Comparison of ENCODE assay signal across 9 mouse cellular contexts in genomic region chr7:3302556-3303275, GRCm38 (mm10). TPM values are rescaled to one million over a fixed set of nuclear protein-coding genes. Genes with fewer than 3 reads are reported as not detected.
DNase-seq lines count a peak whose midpoint lies in the region; ATAC-seq and TF ChIP-seq lines count a peak whose summit lies in the region.
"Had no signal": no experiment of that assay in that cellular context is flagged by ENCODE, and none has a peak within 500 bp of the region (broad histone marks: within the 10 kb centered on the region; RNA-seq: fewer than 3 reads in every experiment).

No protein-coding gene starts in this region.

- no peak; the same call in 1 of the 2 replicates for TF ChIP-seq POLR2A in heart, adult 2 months (IDR thresholded peaks at IDR 0.05; ENCODE audit: insufficient read depth, low read depth, low read length)

- DNase-seq in frontal cortex, postnatal 36 days (ENCODE audit: low spot score in 2 of 2): peak; percentile 30 to 54
- DNase-seq in frontal cortex, postnatal 14 days (ENCODE audit: low spot score in 2 of 2): no peak
- DNase-seq in cerebellum, adult 18-20 months: peak; percentile 47 to 54
- peak; percentile 43 to 63 for DNase-seq in heart, adult 2 months
- DNase-seq in spleen, adult 18-20 months: no peak
- DNase-seq in right cerebral cortex, postnatal 10 days (ENCODE audit: low spot score in 2 of 2): no peak

- H3K4me3 ChIP-seq in heart, adult 2 months: peak overlapping the region; percentile 52
- peak overlapping the region; percentile 33 for H3K4me3 ChIP-seq in limb, embryonic 15.5 days
- H3K4me3 ChIP-seq in neural tube, embryonic 12.5 days: peak overlapping the region; percentile 31

- intact Hi-C loops in heart, adult 2 months (cut with DNase I): loop anchor here (1.0 to 5.0 kb wide), 2 partner anchors 40 to 79 kb away; no protein-coding TSS in a partner anchor

- peak overlapping the region; percentile 76 for H3K9ac ChIP-seq in heart, adult 2 months (ENCODE audit: low read depth, low read length)
- no peak overlapping the region for H3K9ac ChIP-seq in limb, embryonic 15.5 days
- peak overlapping the region; percentile 27; the same call in 1 of the 2 replicates for H3K9ac ChIP-seq in neural tube, embryonic 12.5 days

- under 1% methylated on average over 16 of the region's 16 CpGs for WGBS in heart, adult 2 months
- WGBS in limb, embryonic 15.5 days: 5% methylated on average over 16 of the region's 16 CpGs
- WGBS in neural tube, embryonic 12.5 days: 3% methylated on average over 16 of the region's 16 CpGs

- TF ChIP-seq CTCF in heart, adult 2 months (IDR thresholded peaks at IDR 0.05): peak; percentile 86

- H3K36me3 ChIP-seq in heart, adult 2 months (ENCODE audit: control insufficient read depth, insufficient read depth, low read length): peaks cover 23% of the 10 kb centered on the region
- peaks cover 23% of the 10 kb centered on the region for H3K36me3 ChIP-seq in limb, embryonic 15.5 days
- H3K36me3 ChIP-seq in neural tube, embryonic 12.5 days: peaks cover 11% of the 10 kb centered on the region; the same call in 1 of the 2 replicates

- H3K27me3 ChIP-seq in heart, adult 2 months (ENCODE audit: control insufficient read depth, insufficient read depth, low read length): peaks cover 3% of the 10 kb centered on the region; the same call in 1 of the 2 replicates
- peaks cover 55% of the 10 kb centered on the region for H3K27me3 ChIP-seq in limb, embryonic 15.5 days
- H3K27me3 ChIP-seq in neural tube, embryonic 12.5 days (replicated peaks): peaks cover 45% of the 10 kb centered on the region

- TF ChIP-seq EP300 in heart, adult 2 months (IDR thresholded peaks at IDR 0.05; ENCODE audit: insufficient read depth, low read depth, low read length): no peak

- H3K79me2 ChIP-seq in heart, adult 2 months (replicated peaks; ENCODE audit: control insufficient read depth, insufficient read depth, low read length): no peaks in the 10 kb centered on the region

- H3K27ac ChIP-seq in heart, adult 2 months: peak overlapping the region; percentile 71
- no peak overlapping the region for H3K27ac ChIP-seq in limb, embryonic 15.5 days
- H3K27ac ChIP-seq in neural tube, embryonic 12.5 days: no peak overlapping the region

- H3K4me2 ChIP-seq in limb, embryonic 15.5 days: peak overlapping the region; percentile 58
- peak overlapping the region; percentile 70 for H3K4me2 ChIP-seq in neural tube, embryonic 12.5 days (replicated peaks)

- H3K4me1 ChIP-seq in heart, adult 2 months (ENCODE audit: control insufficient read depth, insufficient read depth, low read length): peaks cover 14% of the 10 kb centered on the region
- H3K4me1 ChIP-seq in limb, embryonic 15.5 days: peaks cover 39% of the 10 kb centered on the region
- H3K4me1 ChIP-seq in neural tube, embryonic 12.5 days: peaks cover 28% of the 10 kb centered on the region

- ATAC-seq in limb, embryonic 15.5 days (ENCODE audit: insufficient number of reproducible peaks, low FRiP score, low TSS enrichment, low read depth): no peak
- peak; percentile 11; the same call in 1 of the 2 replicates for ATAC-seq in neural tube, embryonic 12.5 days (ENCODE audit: low FRiP score, low read depth)

- no peaks in the 10 kb centered on the region for H3K9me3 ChIP-seq in limb, embryonic 15.5 days
- H3K9me3 ChIP-seq in neural tube, embryonic 12.5 days: no peaks in the 10 kb centered on the region

RNA-seq across cellular contexts. Expression of gene Prkcg, which starts 13.7 kb away (rescaled TPM):
- 1 to 10 TPM in 1 of 2 experiments, under 1 TPM in 1; 0.89 to 3.0 TPM for total RNA-seq in heart, adult 2 months (2021)
- 4.5 and 4.7 TPM in 2 replicates for polyA plus RNA-seq in heart, adult 2 months (2012; rRNA removed)
- 0.12 and 0.35 TPM in 2 replicates for polyA plus RNA-seq in limb, embryonic 15.5 days (2015; fragmentation: Nextera tagmentation; extraction: Ambion mirVana)
- 0.24 and 0.25 TPM in 2 replicates for polyA plus RNA-seq in neural tube, embryonic 12.5 days (2016; fragmentation: Nextera tagmentation; extraction: Ambion mirVana)
- total RNA-seq: hematopoietic stem cell, adult 5-6 weeks had no signal

RNA-seq across cellular contexts. Expression of gene Myadm, which starts 13.8 kb away (rescaled TPM):
- 100 to 1,000 TPM; 131 to 139 TPM for total RNA-seq in heart, adult 2 months (2021)
- 397 and 685 TPM in 2 replicates for polyA plus RNA-seq in heart, adult 2 months (2012; rRNA removed)
- polyA plus RNA-seq in limb, embryonic 15.5 days (2015; fragmentation: Nextera tagmentation; extraction: Ambion mirVana): 125 and 177 TPM in 2 replicates
- 33.9 and 37.2 TPM in 2 replicates for polyA plus RNA-seq in neural tube, embryonic 12.5 days (2016; fragmentation: Nextera tagmentation; extraction: Ambion mirVana)

RNA-seq across cellular contexts. Expression of gene Cacng7, which starts 30.0 kb away (rescaled TPM):
- total RNA-seq in heart, adult 2 months (2021): 1 to 10 TPM; 4.3 to 5.4 TPM
- polyA plus RNA-seq in heart, adult 2 months (2012; rRNA removed): 6.7 and 7.7 TPM in 2 replicates
- polyA plus RNA-seq in limb, embryonic 15.5 days (2015; fragmentation: Nextera tagmentation; extraction: Ambion mirVana): 1.7 and 2.6 TPM in 2 replicates
- 2.3 and 3.8 TPM in 2 replicates for polyA plus RNA-seq in neural tube, embryonic 12.5 days (2016; fragmentation: Nextera tagmentation; extraction: Ambion mirVana)
- total RNA-seq: hematopoietic stem cell, adult 5-6 weeks had no signal

RNA-seq across cellular contexts. Expression of gene Nlrp12, which starts 53.2 kb away (rescaled TPM):
- under 1 TPM in 1 of 2 experiments, not detected in 1; 0.13 TPM for total RNA-seq in heart, adult 2 months (2021)
- polyA plus RNA-seq in heart, adult 2 months (2012; rRNA removed): 0.14 TPM in 1 of 2 replicates, not detected in the other
- polyA plus RNA-seq in limb, embryonic 15.5 days (2015; fragmentation: Nextera tagmentation; extraction: Ambion mirVana): 0.04 TPM in 1 of 2 replicates, not detected in the other
- polyA plus RNA-seq in neural tube, embryonic 12.5 days (2016; fragmentation: Nextera tagmentation; extraction: Ambion mirVana): 0.11 TPM in 1 of 2 replicates, not detected in the other

Comparison
In these comparisons a context has a peak if more than half of its experiments do, and no peak if none do; other contexts are left out.
1. DNase-seq: peak in frontal cortex, postnatal 36 days (2 of 2), cerebellum, adult 18-20 months (2 of 2) and heart, adult 2 months (2 of 2); none in frontal cortex, postnatal 14 days (0 of 2), spleen, adult 18-20 months (0 of 2) and right cerebral cortex, postnatal 10 days (0 of 2).
2. Peak in every context shown above with its lines, with median percentiles within 50 percentile points of each other: H3K4me3 ChIP-seq.